Mouse (Mus musculus) kidney, embryonic 16.5 days (tissue): Measurements from ENCODE around the gene Lef1. TPM values are rescaled to one million over a fixed set of nuclear protein-coding genes. Genes with fewer than 3 reads are reported as not detected.
A peak's percentile ranks its signal among the peaks of the same experiment; 100 is the strongest.

Experiments used
- ATAC-seq: fragments of 200-750 bp; cut with Nextera tagmentation; 2 replicates; pipeline ENCODE4 v1.8.0; 2017; ENCODE audit warnings: moderate TSS enrichment; ENCODE audit not compliant: low FRiP score, low TSS enrichment
- H3K27ac ChIP-seq: fragments of 300-500 bp; sonication (generic); 2 replicates; pipeline ENCODE4 v1.5.1; 2014; ENCODE audit warnings: low read length
- H3K27me3 ChIP-seq: fragments of 300-500 bp; sonication (generic); 2 replicates; pipeline ENCODE4 v1.6.1; 2014; ENCODE audit warnings: low read length, control low read depth, mixed read lengths; ENCODE audit not compliant: insufficient read depth
- H3K36me3 ChIP-seq: fragments of 300-500 bp; sonication (generic); 2 replicates; pipeline ENCODE4 v1.6.1; 2014; ENCODE audit warnings: low read length, control low read depth, mixed read lengths; ENCODE audit not compliant: insufficient read depth
- H3K4me1 ChIP-seq: fragments of 300-500 bp; sonication (generic); 2 replicates; pipeline ENCODE4 v1.6.1; 2014; ENCODE audit warnings: low read length, control low read depth, mixed read lengths; ENCODE audit not compliant: insufficient read depth
- H3K4me2 ChIP-seq: fragments of 300-500 bp; sonication (generic); replicated peaks from 2 replicates; pipeline ENCODE4 v1.6.1; 2014; ENCODE audit warnings: low read depth, low read length
- H3K4me3 ChIP-seq: fragments of 300-500 bp; sonication (generic); 2 replicates; pipeline ENCODE4 v1.5.1; 2014; ENCODE audit warnings: mild to moderate bottlenecking, low read length
- H3K9ac ChIP-seq: fragments of 300-500 bp; sonication (generic); replicated peaks from 2 replicates; pipeline ENCODE4 v1.6.1; 2014; ENCODE audit warnings: low read length
- H3K9me3 ChIP-seq: fragments of 300-500 bp; sonication (generic); 2 replicates; pipeline ENCODE4 v1.6.1; 2016; ENCODE audit warnings: low read length, control low read depth
- WGBS: fragments of 180-500 bp; shearing (Covaris S2); extraction: QIAGEN DNeasy Blood & Tissue Kit; methylation state at CpG from one replicate; pipeline ENCODE4 v1.1.7; 2014; 5-methylcytosine and 5-hydroxymethylcytosine counted together
- polyA plus RNA-seq: library from polyadenylated mRNA; unstranded; fragments of >200 nt; fragmentation: Nextera tagmentation; extraction: Ambion mirVana; gene quantifications from 2 replicates; pipeline ENCODE4 v1.2.1, GENCODE M21; 2015

Gene Lef1
- polyA plus RNA-seq, 1 experiment from 2014 or later = 20.0 TPM

DNA sequence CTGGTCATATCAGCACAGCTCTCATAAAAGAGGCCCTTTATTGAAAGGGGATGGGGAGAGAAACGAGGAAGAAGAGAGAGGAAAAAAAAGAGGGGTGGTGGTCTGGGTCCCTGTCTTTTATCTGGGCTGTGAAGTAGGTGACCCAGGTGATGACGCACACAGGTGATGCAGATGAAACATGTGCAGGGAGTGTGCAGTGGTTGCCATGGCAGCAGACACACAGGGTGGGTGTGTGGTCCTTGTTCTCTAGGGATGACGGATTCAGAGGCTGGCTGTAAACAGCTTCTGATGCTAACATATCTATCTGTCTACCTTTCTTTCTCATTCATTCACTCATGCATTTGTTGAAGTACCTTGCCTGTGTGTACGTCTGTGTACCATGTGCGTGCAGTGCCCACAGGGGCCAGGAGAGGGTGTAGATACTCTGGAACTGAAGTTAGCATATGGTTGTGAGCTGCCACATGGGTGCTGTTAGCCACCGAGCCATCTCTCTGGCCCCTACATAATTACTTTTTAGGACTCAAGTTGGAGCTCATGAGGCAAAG, 59.9 kb downstream of the Lef1 start:
- ATAC-seq = no peak
- 89% methylated on average over 6 of the region's 6 CpGs for WGBS
- Histone ChIP-seq H3K4me3 (no peak overlapping the region), H3K27me3 (no peaks in the 10 kb centered on the region), H3K9ac (no peak overlapping the region), H3K4me1 (no peaks in the 10 kb centered on the region), H3K27ac (no peak overlapping the region), H3K4me2 (no peak overlapping the region), H3K36me3 (no peaks in the 10 kb centered on the region), H3K9me3 (no peaks in the 10 kb centered on the region)

DNA sequence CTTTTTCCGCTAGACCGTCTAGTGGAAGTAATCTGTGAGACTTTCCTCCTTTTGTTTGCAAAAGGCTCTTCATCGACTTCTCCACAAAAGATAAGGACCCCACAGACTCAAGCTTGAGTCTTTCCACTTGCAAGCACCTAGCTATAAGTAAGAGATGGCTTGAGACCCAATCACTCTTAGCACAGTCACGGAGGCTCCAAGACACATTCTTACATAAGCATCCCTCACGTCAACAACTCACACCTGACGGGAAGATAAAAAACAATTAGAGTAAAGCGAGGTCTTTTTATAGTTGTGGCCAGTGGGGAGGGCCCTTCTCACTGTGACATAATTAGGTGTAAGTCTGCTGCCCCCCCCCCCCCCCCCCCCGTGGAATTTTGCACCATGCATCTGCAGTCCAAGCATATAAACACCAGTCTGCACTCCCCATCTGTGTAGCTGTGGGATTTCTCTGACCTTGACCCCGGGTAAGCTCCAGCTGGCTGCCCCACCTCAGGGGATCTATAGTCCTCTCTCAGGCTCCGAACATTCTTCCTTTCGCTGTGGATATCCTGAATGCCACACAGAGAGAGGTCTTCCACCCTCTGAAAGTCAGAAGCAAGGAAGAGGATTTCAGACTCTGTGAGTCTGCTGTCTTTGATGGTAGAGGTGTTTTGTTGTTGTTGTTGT, 61.2 kb downstream of the Lef1 start:
- no peaks in the 10 kb centered on the region for H3K36me3 ChIP-seq
- H3K4me1 ChIP-seq = no peaks in the 10 kb centered on the region
- ATAC-seq = peak; percentile 37; the same call in 1 of the 2 replicates
- no peak overlapping the region for H3K4me2 ChIP-seq
- H3K27ac ChIP-seq = no peak overlapping the region
- no peak overlapping the region for H3K4me3 ChIP-seq
- no peaks in the 10 kb centered on the region for H3K9me3 ChIP-seq
- no peak overlapping the region for H3K9ac ChIP-seq
- 62% methylated on average over 11 of the region's 11 CpGs for WGBS
- no peaks in the 10 kb centered on the region for H3K27me3 ChIP-seq

DNA sequence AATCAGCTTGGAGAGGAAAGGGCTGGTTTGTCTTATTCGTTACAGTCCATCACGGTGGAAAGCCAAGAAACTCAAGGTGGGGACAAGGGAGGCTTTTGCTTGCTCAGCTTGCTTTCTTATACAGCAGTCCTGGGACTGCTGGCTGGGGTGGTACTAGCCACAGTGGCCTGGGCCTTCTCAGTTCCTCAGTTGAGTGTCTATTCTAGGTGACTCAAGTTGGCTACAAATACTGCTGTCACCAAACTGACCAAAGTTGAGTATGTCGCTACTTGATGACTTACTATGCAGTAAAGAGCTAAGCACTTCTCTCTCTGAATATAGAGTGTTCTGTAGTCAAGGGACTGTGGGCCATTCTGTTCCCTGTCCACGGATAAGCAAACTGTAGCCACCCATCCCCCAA, 62.0 kb downstream of the Lef1 start:
- no peak overlapping the region for H3K9ac ChIP-seq
- H3K9me3 ChIP-seq = no peaks in the 10 kb centered on the region
- 81% methylated on average over 4 of the region's 4 CpGs for WGBS
- no peak overlapping the region for H3K4me3 ChIP-seq
- H3K27ac ChIP-seq = no peak overlapping the region
- H3K4me2 ChIP-seq = no peak overlapping the region
- no peaks in the 10 kb centered on the region for H3K4me1 ChIP-seq
- no peaks in the 10 kb centered on the region for H3K27me3 ChIP-seq
- H3K36me3 ChIP-seq = no peaks in the 10 kb centered on the region
- ATAC-seq = no peak

DNA sequence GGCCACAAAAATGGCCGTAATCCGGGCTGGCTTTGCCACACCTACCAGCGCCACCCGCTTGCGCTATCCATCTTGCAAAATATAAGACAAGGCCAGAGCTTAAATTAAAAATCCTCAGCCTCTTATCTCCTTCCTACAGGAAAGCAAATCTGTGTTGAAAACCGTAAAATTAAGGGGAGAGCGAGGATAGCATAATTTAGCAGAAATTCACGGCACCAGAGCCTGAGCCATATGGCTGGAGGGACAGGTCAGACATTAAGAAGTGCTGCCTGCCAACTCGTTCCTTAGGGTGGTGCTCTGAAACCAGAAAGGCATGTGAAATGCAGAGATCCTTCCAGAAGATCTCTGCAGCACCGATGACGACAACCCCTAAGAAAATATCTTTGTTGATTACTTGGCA, 70.7 kb downstream of the Lef1 start:
- no peaks in the 10 kb centered on the region for H3K36me3 ChIP-seq
- H3K4me3 ChIP-seq = no peak overlapping the region
- ATAC-seq = no peak
- H3K4me1 ChIP-seq = 0 out of 2 replicates have a peak, but pooled peaks cover 3% of the 10 kb centered on the region
- WGBS = 76% methylated on average over 11 of the region's 11 CpGs
- no peak overlapping the region for H3K4me2 ChIP-seq
- no peaks in the 10 kb centered on the region for H3K9me3 ChIP-seq
- H3K27me3 ChIP-seq = no peaks in the 10 kb centered on the region
- no peak overlapping the region for H3K9ac ChIP-seq
- H3K27ac ChIP-seq = no peak overlapping the region

DNA sequence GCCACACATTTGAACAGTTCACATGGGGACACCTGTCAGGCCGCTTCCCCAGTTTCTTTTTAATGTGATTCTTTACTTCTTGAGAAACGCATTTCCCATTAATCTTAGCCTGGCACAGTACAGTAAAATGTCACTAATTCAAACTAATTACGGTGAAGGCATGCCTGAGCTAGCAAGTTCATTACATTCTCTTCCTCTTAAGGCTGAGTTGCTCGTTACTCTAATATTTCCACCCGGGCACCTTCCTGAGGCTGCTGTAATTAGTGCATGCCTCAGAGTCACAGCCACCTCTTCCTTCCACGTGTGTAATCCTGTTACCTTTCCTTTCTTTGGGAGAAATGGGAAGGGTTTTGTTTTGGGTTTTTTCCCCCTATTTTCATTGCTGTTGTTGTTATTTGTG, 71.9 kb downstream of the Lef1 start:
- Histone ChIP-seq H3K9ac (no peak overlapping the region), H3K4me3 (no peak overlapping the region), H3K4me2 (no peak overlapping the region), H3K27ac (no peak overlapping the region), H3K36me3 (no peaks in the 10 kb centered on the region), H3K4me1 (0 out of 2 replicates have a peak, but pooled peaks cover 3% of the 10 kb centered on the region), H3K9me3 (no peaks in the 10 kb centered on the region), H3K27me3 (no peaks in the 10 kb centered on the region)
- peak; percentile 29; the same call in 1 of the 2 replicates for ATAC-seq
- WGBS = 36% methylated on average over 6 of the region's 6 CpGs

DNA sequence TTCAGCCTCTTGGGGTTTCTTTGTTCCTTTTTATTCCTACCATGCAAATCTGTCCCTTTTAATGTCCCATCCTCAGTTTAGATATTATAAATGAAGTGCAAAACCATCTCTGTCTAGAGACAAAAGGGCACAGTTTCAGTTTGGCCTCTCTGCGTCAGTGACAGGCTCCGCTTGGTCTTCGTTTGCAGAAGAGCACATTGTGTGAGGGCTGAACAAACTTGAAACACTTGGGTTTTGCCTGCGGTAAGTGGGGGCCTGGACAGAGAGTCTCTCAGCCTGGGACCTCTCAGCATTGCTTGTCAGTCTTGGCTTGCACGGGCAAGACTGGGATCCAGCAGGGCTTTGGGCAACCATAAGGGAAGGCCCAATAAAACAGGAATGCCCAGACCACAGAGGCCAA, 75.9 kb downstream of the Lef1 start:
- Histone ChIP-seq H3K9me3 (no peaks in the 10 kb centered on the region), H3K27ac (no peak overlapping the region), H3K9ac (no peak overlapping the region), H3K27me3 (no peaks in the 10 kb centered on the region), H3K4me2 (no peak overlapping the region), H3K4me3 (no peak overlapping the region), H3K36me3 (no peaks in the 10 kb centered on the region), H3K4me1 (0 out of 2 replicates have a peak, but pooled peaks cover 3% of the 10 kb centered on the region)
- 72% methylated on average over 5 of the region's 5 CpGs for WGBS
- no peak for ATAC-seq

DNA sequence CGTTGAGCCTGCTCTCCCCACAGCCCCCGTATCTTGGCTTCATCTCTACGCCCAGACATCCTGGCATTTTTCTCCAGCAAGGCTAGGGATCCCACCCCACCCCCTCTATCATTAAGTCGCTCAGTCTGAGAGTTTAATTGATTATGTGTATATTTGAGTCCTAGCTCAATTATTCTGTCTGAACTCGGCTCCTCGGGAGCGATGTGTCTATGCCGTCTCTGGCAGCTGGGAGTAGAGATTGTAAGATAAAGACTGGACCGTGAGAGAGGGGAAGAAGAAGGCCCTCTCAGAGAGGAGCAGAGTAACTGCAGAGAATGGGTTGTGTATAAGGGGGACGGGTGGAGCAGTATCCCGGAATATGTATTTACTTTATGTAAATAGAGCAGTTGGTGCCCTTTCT, 80.0 kb downstream of the Lef1 start:
- no peak overlapping the region for H3K27ac ChIP-seq
- ATAC-seq = no peak

DNA sequence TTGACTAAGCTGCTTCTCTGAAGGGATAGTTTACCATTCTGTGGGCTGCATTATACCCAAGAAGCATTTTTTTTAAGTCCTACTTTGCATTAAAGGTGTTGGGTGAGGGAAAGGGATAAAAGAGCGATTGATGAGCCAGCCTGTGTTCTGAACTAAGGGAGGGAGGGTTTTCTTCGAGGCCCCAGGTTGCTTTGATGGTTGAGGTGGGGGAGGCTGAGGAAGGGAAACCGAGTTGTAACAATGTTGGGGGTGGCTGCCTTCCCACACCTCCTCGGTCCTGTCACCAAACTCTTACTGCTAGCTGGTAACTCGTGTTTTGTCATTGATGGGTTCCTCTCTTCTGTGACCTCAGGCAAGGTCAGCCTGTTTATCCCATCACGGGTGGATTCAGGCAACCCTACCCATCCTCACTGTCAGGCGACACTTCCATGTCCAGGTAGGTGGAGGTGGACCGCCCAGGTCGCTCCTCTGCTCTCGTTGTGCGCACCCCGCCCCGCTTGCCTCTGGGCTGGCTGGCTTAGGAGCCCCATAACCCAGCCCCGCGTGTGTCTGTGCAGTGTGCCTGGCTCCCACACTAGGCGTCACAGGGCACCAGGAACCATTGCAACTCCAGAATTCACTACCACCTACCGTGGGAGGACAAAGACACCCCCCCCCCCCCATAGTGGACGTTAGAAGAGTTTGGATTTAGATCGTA, 80.5 kb downstream of the Lef1 start:
- ATAC-seq = no peak
- 76% methylated on average over 19 of the region's 19 CpGs for WGBS
- Histone ChIP-seq H3K4me3 (no peak overlapping the region), H3K4me2 (no peak overlapping the region), H3K4me1 (no peaks in the 10 kb centered on the region), H3K9me3 (no peaks in the 10 kb centered on the region), H3K36me3 (no peaks in the 10 kb centered on the region), H3K27me3 (no peaks in the 10 kb centered on the region), H3K27ac (no peak overlapping the region), H3K9ac (no peak overlapping the region)

More for the DNA sequence above, 80.0 kb downstream of the Lef1 start:
- Histone ChIP-seq H3K27me3 (no peaks in the 10 kb centered on the region), H3K9ac (no peak overlapping the region), H3K9me3 (no peaks in the 10 kb centered on the region), H3K4me1 (no peaks in the 10 kb centered on the region), H3K36me3 (no peaks in the 10 kb centered on the region), H3K4me2 (no peak overlapping the region), H3K4me3 (no peak overlapping the region)
- WGBS = 54% methylated on average over 11 of the region's 11 CpGs

DNA sequence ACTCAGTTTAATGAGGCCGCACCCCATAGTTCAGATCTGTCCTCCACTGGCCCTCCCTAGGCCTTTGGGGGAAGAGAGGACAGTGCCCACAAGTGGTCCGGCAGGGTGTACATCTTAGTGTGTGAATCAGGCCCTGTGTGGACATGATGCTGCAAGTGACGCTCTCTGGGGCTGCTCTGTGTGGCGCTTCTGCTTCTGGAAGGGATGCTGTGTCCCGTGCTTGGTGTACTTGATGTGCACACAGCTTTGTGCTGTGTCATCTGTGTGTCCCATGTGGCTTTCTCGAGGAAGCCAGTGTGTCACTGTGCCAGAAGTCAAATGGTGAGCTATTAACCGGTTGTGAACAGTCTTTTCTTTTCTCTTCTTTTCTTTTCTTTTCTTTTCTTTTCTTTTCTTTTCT, 81.2 kb downstream of the Lef1 start:
- 85% methylated on average over 7 of the region's 7 CpGs for WGBS
- ATAC-seq = no peak

DNA sequence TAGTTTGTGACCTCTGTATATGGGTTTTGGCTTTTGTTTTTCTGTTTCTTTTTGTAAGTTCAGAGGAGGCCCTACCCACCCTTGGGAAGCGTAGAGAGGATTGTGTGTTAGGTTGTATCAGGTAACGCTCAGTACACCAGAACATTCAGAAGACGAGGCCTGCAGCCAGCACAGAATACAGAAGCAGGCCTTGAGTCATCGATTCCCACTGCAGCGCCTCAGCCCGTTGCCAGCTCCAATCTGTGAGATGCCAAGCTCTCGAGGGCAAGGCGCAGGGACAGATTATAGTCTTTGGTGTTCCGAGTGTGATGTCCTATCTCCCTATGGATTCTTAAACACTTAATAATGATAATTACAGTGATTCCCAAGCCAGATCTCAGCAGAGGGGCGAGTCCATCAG, 85.8 kb downstream of the Lef1 start:
- no peak for ATAC-seq
- WGBS = 78% methylated on average over 10 of the region's 10 CpGs
- Histone ChIP-seq H3K9ac (no peak overlapping the region), H3K27ac (no peak overlapping the region), H3K4me2 (no peak overlapping the region), H3K4me3 (no peak overlapping the region), H3K36me3 (no peaks in the 10 kb centered on the region), H3K4me1 (no peaks in the 10 kb centered on the region), H3K9me3 (no peaks in the 10 kb centered on the region), H3K27me3 (no peaks in the 10 kb centered on the region)

More for the DNA sequence above, 81.2 kb downstream of the Lef1 start:
- Histone ChIP-seq H3K4me1 (no peaks in the 10 kb centered on the region), H3K27me3 (no peaks in the 10 kb centered on the region), H3K27ac (no peak overlapping the region), H3K36me3 (no peaks in the 10 kb centered on the region), H3K4me3 (no peak overlapping the region), H3K4me2 (no peak overlapping the region), H3K9ac (no peak overlapping the region), H3K9me3 (no peaks in the 10 kb centered on the region)
